Comparison of ENCODE assay signal across 8 mouse cellular contexts in the genomic region with DNA sequence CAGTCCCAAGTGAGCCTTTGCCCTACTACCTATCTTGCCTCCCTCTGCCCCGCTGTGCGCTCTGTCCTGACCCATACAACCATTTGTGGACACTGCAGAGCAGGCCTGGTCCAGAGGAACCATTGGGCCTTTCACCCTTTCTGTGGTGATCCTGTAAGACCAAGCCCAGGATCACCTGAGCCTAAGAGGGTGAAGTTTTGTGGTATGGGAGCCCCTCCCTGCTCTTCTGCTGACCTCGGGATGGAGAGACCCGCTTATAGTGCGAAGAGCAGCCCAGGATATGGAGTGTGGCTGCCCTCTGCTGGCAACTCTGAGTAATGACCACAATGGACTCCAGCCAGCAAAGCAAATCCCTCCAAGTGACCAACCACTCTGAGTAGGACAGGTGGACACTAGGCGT. TPM values are rescaled to one million over a fixed set of nuclear protein-coding genes. Genes with fewer than 3 reads are reported as not detected.
A peak's percentile ranks its signal among the peaks of the same experiment; 100 is the strongest.
DNase-seq lines count a peak whose midpoint lies in the region; ATAC-seq lines count a peak whose summit lies in the region.

No protein-coding gene starts in this region.

- DNase-seq in ovary, postnatal 14 days (ENCODE audit: low spot score) = peak; percentile 38
- DNase-seq in ovary, postnatal 10 days (ENCODE audit: low spot score) = no peak
- peak; percentile 54 for DNase-seq in cerebellum, adult 11 months
- peak; percentile 22 to 38 for DNase-seq in layer of hippocampus, postnatal 36 days
- peak; percentile 21 for DNase-seq in right cerebral cortex, postnatal 25 days

- H3K27me3 ChIP-seq in forebrain, embryonic 13.5 days = peaks cover 81% of the 10 kb centered on the region
- H3K27me3 ChIP-seq in hindbrain, embryonic 13.5 days = peaks cover 74% of the 10 kb centered on the region

- no peak overlapping the region for H3K4me3 ChIP-seq in forebrain, embryonic 13.5 days
- H3K4me3 ChIP-seq in hindbrain, embryonic 13.5 days = no peak overlapping the region

- H3K4me1 ChIP-seq in forebrain, embryonic 13.5 days = no peaks in the 10 kb centered on the region
- peaks cover 8% of the 10 kb centered on the region; the same call in 1 of the 2 replicates for H3K4me1 ChIP-seq in hindbrain, embryonic 13.5 days (replicated peaks)

- WGBS in forebrain, embryonic 13.5 days = 34% methylated on average over 6 of the region's 6 CpGs
- WGBS in hindbrain, embryonic 13.5 days = 33% methylated on average over 6 of the region's 6 CpGs

- H3K9me3 ChIP-seq in forebrain, embryonic 13.5 days (replicated peaks) = no peaks in the 10 kb centered on the region
- H3K9me3 ChIP-seq in hindbrain, embryonic 13.5 days = no peaks in the 10 kb centered on the region

- ATAC-seq in forebrain, embryonic 13.5 days = peak; percentile 48
- peak; percentile 60 for ATAC-seq in hindbrain, embryonic 13.5 days (ENCODE audit: low FRiP score)
- peak; percentile 90 for ATAC-seq in megakaryocyte, adult 5-6 weeks (ENCODE audit: poor library complexity, severe bottlenecking)

- no peak overlapping the region for H3K9ac ChIP-seq in forebrain, embryonic 13.5 days
- no peak overlapping the region for H3K9ac ChIP-seq in hindbrain, embryonic 13.5 days

- H3K4me2 ChIP-seq in forebrain, embryonic 13.5 days = no peak overlapping the region
- H3K4me2 ChIP-seq in hindbrain, embryonic 13.5 days = no peak overlapping the region

- H3K36me3 ChIP-seq in forebrain, embryonic 13.5 days (ENCODE audit: poor library complexity, severe bottlenecking) = no peaks in the 10 kb centered on the region
- no peaks in the 10 kb centered on the region for H3K36me3 ChIP-seq in hindbrain, embryonic 13.5 days

- H3K27ac ChIP-seq in forebrain, embryonic 13.5 days = no peak overlapping the region
- H3K27ac ChIP-seq in hindbrain, embryonic 13.5 days = no peak overlapping the region

RNA-seq across cellular contexts. Expression of a gene that starts 11.6 kb away (rescaled TPM):
- polyA plus RNA-seq in forebrain, embryonic 13.5 days (2015; fragmentation: Nextera tagmentation; extraction: Ambion mirVana) = 0.31 and 0.45 TPM in 2 replicates
- polyA plus RNA-seq in hindbrain, embryonic 13.5 days (2015; fragmentation: Nextera tagmentation; extraction: Ambion mirVana) = 0.56 and 0.57 TPM in 2 replicates
- 1 to 10 TPM; 2.1 to 2.7 TPM for total RNA-seq in layer of hippocampus, postnatal 36 days (2021)
- total RNA-seq in megakaryocyte, adult 5-6 weeks (2015) = not detected in 2 replicates
- total RNA-seq in megakaryocyte, adult 5-6 weeks (2017) = 0.07 TPM in 1 of 2 replicates, not detected in the other

RNA-seq across cellular contexts. Expression of a gene that starts 43.7 kb away (rescaled TPM):
- 0.12 and 0.24 TPM in 2 replicates for polyA plus RNA-seq in forebrain, embryonic 13.5 days (2015; fragmentation: Nextera tagmentation; extraction: Ambion mirVana)
- 0.13 and 0.25 TPM in 2 replicates for polyA plus RNA-seq in hindbrain, embryonic 13.5 days (2015; fragmentation: Nextera tagmentation; extraction: Ambion mirVana)
- under 1 TPM; 0.15 to 0.40 TPM for total RNA-seq in layer of hippocampus, postnatal 36 days (2021)
- 0.25 TPM in 1 of 2 replicates, not detected in the other for total RNA-seq in megakaryocyte, adult 5-6 weeks (2015)
- total RNA-seq in megakaryocyte, adult 5-6 weeks (2017) = not detected in 2 replicates
